27 mouse cellular contexts compared by ENCODE assay signal in the genomic region with DNA sequence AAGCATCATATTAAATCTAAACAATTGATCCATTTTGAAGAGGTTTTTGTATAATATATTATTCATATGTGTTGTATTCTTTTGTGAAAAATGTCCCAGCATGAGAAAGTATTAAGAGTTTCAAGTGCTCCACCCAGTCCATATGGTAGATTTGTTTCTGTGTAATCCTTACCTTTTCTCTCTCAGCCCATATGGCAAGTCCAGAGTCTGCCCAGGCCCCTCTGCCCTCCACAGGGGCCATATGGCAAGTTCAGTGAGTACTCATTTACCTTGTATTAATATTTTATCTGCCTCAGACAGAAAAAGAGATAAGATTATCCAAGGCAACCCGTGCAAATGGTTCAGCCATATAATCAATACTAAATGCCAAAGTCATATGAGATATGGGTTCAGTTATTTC.
DNase-seq lines count a peak whose midpoint lies in the region; ATAC-seq and TF ChIP-seq lines count a peak whose summit lies in the region.
"Had no signal": no experiment of that assay in that cellular context is flagged by ENCODE, and none has a peak within 500 bp of the region (broad histone marks: within the 10 kb centered on the region; RNA-seq: fewer than 3 reads in every experiment).

No protein-coding gene starts in this region.

- no peaks in the 10 kb centered on the region for H3K27me3 ChIP-seq in cerebellum, adult 2 months (ENCODE audit: control insufficient read depth, insufficient read depth, low read length)
- H3K27me3 ChIP-seq in midbrain, embryonic 11.5 days (ENCODE audit: control insufficient read depth, insufficient read depth, low read length): no peaks in the 10 kb centered on the region
- H3K27me3 ChIP-seq in midbrain, embryonic 15.5 days (replicated peaks): no peaks in the 10 kb centered on the region
- H3K27me3 ChIP-seq: CH12.LX; heart, embryonic 15.5 days; limb, embryonic 12.5 days; liver, embryonic 15.5 days had no signal

- peak; percentile 57; the same call in 1 of the 2 replicates for ATAC-seq in midbrain, embryonic 11.5 days (ENCODE audit: low FRiP score)
- ATAC-seq in midbrain, embryonic 15.5 days (replicated peaks): no peak
- ATAC-seq: activated CD4-positive, CD25-positive, alpha-beta regulatory T cell, adult 4 months; forebrain, embryonic 14.5 days; intestine, embryonic 16.5 days had no signal

- no peaks in the 10 kb centered on the region for H3K9me3 ChIP-seq in midbrain, embryonic 11.5 days (ENCODE audit: control insufficient read depth, low read length)
- H3K9me3 ChIP-seq in midbrain, embryonic 15.5 days: no peaks in the 10 kb centered on the region
- H3K9me3 ChIP-seq: heart, embryonic 10.5 days; heart, embryonic 15.5 days; limb, embryonic 12.5 days; liver, embryonic 15.5 days had no signal

- 22% methylated on average over 1 of the region's 1 CpGs for WGBS in cerebellum, adult 2 months
- WGBS in midbrain, embryonic 11.5 days: 74% methylated on average over 1 of the region's 1 CpGs
- WGBS in midbrain, embryonic 15.5 days: 56% methylated on average over 1 of the region's 1 CpGs

- H3K27ac ChIP-seq in cerebellum, adult 2 months (ENCODE audit: insufficient read depth, low read length): no peak overlapping the region
- no peak overlapping the region for H3K27ac ChIP-seq in midbrain, embryonic 11.5 days (ENCODE audit: low read depth, low read length)
- H3K27ac ChIP-seq in midbrain, embryonic 15.5 days: no peak overlapping the region
- H3K27ac ChIP-seq: heart, embryonic 10.5 days; heart, embryonic 15.5 days; limb, embryonic 12.5 days; liver, embryonic 15.5 days had no signal

- no peaks in the 10 kb centered on the region for H3K36me3 ChIP-seq in midbrain, embryonic 11.5 days (ENCODE audit: control insufficient read depth, insufficient read depth, low read length)
- H3K36me3 ChIP-seq in midbrain, embryonic 15.5 days (replicated peaks): no peaks in the 10 kb centered on the region
- H3K36me3 ChIP-seq: heart, embryonic 10.5 days; heart, embryonic 15.5 days; limb, embryonic 12.5 days; liver, embryonic 15.5 days had no signal

- H3K4me2 ChIP-seq in midbrain, embryonic 11.5 days: no peak overlapping the region
- H3K4me2 ChIP-seq in midbrain, embryonic 15.5 days: no peak overlapping the region
- H3K4me2 ChIP-seq: heart, embryonic 15.5 days; limb, embryonic 12.5 days; liver, embryonic 15.5 days; lung, embryonic 14.5 days had no signal

- TF ChIP-seq CTCF in cerebellum, adult 2 months (IDR thresholded peaks at IDR 0.05; ENCODE audit: borderline replicate concordance, insufficient read depth, low read depth, low read length): no peak
- TF ChIP-seq CTCF in brain, embryonic 14.5 days (IDR thresholded peaks at IDR 0.05; ENCODE audit: borderline replicate concordance, extremely low read depth, insufficient read depth, insufficient read length): no peak

- peak; percentile 7 to 41 for DNase-seq in cerebellum, postnatal 10 days
- no peak for DNase-seq in cerebellum, adult 2 months
- DNase-seq in midbrain, embryonic 11.5 days (ENCODE audit: low spot score, missing footprints): no peak
- DNase-seq in brain, embryonic 14.5 days (ENCODE audit: low read depth): peak; percentile 49
- peak; percentile 39 for DNase-seq in retina, embryonic 14.5 days (ENCODE audit: low spot score)
- DNase-seq in layer of hippocampus, adult 9-10 months (ENCODE audit: low spot score): no peak
- DNase-seq: adrenal gland, adult 2 months; adrenal gland, postnatal 36 days; cerebellum, adult 8-10 months; cerebellum, postnatal 36 days; gastrocnemius, postnatal 25 days; heart, adult 11 months; kidney, adult 9 months; kidney, postnatal 10 days; layer of hippocampus, adult 9-11 months; lung, embryonic 14.5 days; lung, postnatal 36 days; right cerebral cortex, postnatal 14 days had no signal

- H3K4me3 ChIP-seq in cerebellum, adult 2 months (replicated peaks; ENCODE audit: insufficient read depth, low read depth, low read length): no peak overlapping the region
- H3K4me3 ChIP-seq in midbrain, embryonic 11.5 days (ENCODE audit: low read depth, low read length): no peak overlapping the region
- H3K4me3 ChIP-seq in midbrain, embryonic 15.5 days: no peak overlapping the region
- H3K4me3 ChIP-seq: heart, embryonic 10.5 days; heart, embryonic 15.5 days; limb, embryonic 12.5 days; liver, embryonic 15.5 days had no signal

- no peak overlapping the region for H3K9ac ChIP-seq in midbrain, embryonic 11.5 days (ENCODE audit: low read length)
- no peak overlapping the region for H3K9ac ChIP-seq in midbrain, embryonic 15.5 days
- H3K9ac ChIP-seq: heart, embryonic 15.5 days; limb, embryonic 12.5 days; liver, embryonic 15.5 days; lung, embryonic 14.5 days had no signal

- no peaks in the 10 kb centered on the region for H3K4me1 ChIP-seq in cerebellum, adult 2 months (ENCODE audit: control insufficient read depth, insufficient read depth, low read length)
- H3K4me1 ChIP-seq in midbrain, embryonic 11.5 days (ENCODE audit: control insufficient read depth, insufficient read depth, low read length): no peaks in the 10 kb centered on the region
- H3K4me1 ChIP-seq in midbrain, embryonic 15.5 days: no peaks in the 10 kb centered on the region
- H3K4me1 ChIP-seq: heart, embryonic 10.5 days; heart, embryonic 15.5 days; limb, embryonic 12.5 days; liver, embryonic 15.5 days had no signal

- TF ChIP-seq POLR2A in cerebellum, adult 2 months (IDR thresholded peaks at IDR 0.05; ENCODE audit: borderline replicate concordance, insufficient read depth, low read length): no peak
- TF ChIP-seq POLR2A in brain, embryonic 14.5 days (IDR thresholded peaks at IDR 0.05; ENCODE audit: borderline replicate concordance, extremely low read depth, insufficient read depth, insufficient read length, poor library complexity, severe bottlenecking): no peak

Comparison
In these comparisons a context has a peak if more than half of its experiments do, and no peak if none do; other contexts are left out.
1. DNase-seq: peak in cerebellum, postnatal 10 days (2 of 2), brain, embryonic 14.5 days (single experiment) and retina, embryonic 14.5 days (single experiment); none in cerebellum, adult 2 months (0 of 2), midbrain, embryonic 11.5 days (single experiment) and layer of hippocampus, adult 9-10 months (single experiment).